Mouse (Mus musculus) embryonic facial prominence, embryonic 14.5 days (tissue): ENCODE measurements around the gene Gm28308. TPM values are rescaled to one million over a fixed set of nuclear protein-coding genes. Genes with fewer than 3 reads are reported as not detected.
A peak's percentile ranks its signal among the peaks of the same experiment; 100 is the strongest.

Experiments used
- ATAC-seq: fragments of 200-750 bp; cut with Nextera tagmentation; 2 replicates; pipeline ENCODE4 v1.8.0; 2017; ENCODE audit warnings: low read depth, moderate number of reproducible peaks, moderate TSS enrichment
- DNase-seq: peaks from one replicate; pipeline ENCODE4 v3.0.0-alpha.2; 2015; ENCODE audit warnings: low spot score
- H3K27ac ChIP-seq: fragments of 300-500 bp; sonication (generic); replicated peaks from 2 replicates; pipeline ENCODE4 v1.5.1; 2014; ENCODE audit warnings: low read depth, mild to moderate bottlenecking, low read length, moderate library complexity
- H3K27me3 ChIP-seq: fragments of 300-500 bp; sonication (generic); replicated peaks from 2 replicates; pipeline ENCODE4 v1.6.1; 2014; ENCODE audit warnings: low read length; ENCODE audit not compliant: control insufficient read depth, insufficient read depth
- H3K36me3 ChIP-seq: fragments of 300-500 bp; sonication (generic); 2 replicates; pipeline ENCODE4 v1.6.1; 2014; ENCODE audit warnings: low read length, mixed read lengths; ENCODE audit not compliant: control insufficient read depth, insufficient read depth
- H3K4me1 ChIP-seq: fragments of 300-500 bp; sonication (generic); 2 replicates; pipeline ENCODE4 v1.6.1; 2014; ENCODE audit warnings: antibody characterized with exemption, low read length; ENCODE audit not compliant: control insufficient read depth, insufficient read depth
- H3K4me2 ChIP-seq: fragments of 300-500 bp; sonication (generic); 2 replicates; pipeline ENCODE4 v1.6.1; 2014; ENCODE audit warnings: low read depth, mild to moderate bottlenecking, low read length, moderate library complexity, mixed read lengths
- H3K4me3 ChIP-seq: fragments of 300-500 bp; sonication (generic); 2 replicates; pipeline ENCODE4 v1.5.1; 2014; ENCODE audit warnings: low read depth, mild to moderate bottlenecking, low read length
- H3K9ac ChIP-seq: fragments of 300-500 bp; sonication (generic); 2 replicates; pipeline ENCODE4 v1.6.1; 2014; ENCODE audit warnings: low read depth, mild to moderate bottlenecking, low read length, moderate library complexity, mixed read lengths
- H3K9me3 ChIP-seq: fragments of 300-500 bp; sonication (generic); 2 replicates; pipeline ENCODE4 v1.6.1; 2016; ENCODE audit warnings: low read length; ENCODE audit not compliant: control insufficient read depth
- WGBS: fragments of 180-500 bp; shearing (Covaris S2); extraction: QIAGEN DNeasy Blood & Tissue Kit; methylation state at CpG from one replicate; pipeline ENCODE4 v1.1.7; 2014; 5-methylcytosine and 5-hydroxymethylcytosine counted together
- polyA plus RNA-seq: library from polyadenylated mRNA; unstranded; fragments of >200 nt; fragmentation: Nextera tagmentation; extraction: Ambion mirVana; gene quantifications from 2 replicates; pipeline ENCODE4 v1.2.1, GENCODE M21; 2014

Gm28308 gene
- polyA plus RNA-seq, 1 experiment from 2014 or later = not detected

- peak overlapping the region; percentile 99 for H3K4me2 ChIP-seq
- H3K27ac ChIP-seq = no peak overlapping the region; the same call in 1 of the 2 replicates
- no peak for ATAC-seq
- DNase-seq = no peak
- peak overlapping the region; percentile 61; the same call in 1 of the 2 replicates for H3K9ac ChIP-seq
- H3K27me3 ChIP-seq = peaks cover 98% of the 10 kb centered on the region
- H3K36me3 ChIP-seq = no peaks in the 10 kb centered on the region
- peaks cover 7% of the 10 kb centered on the region; the same call in 1 of the 2 replicates for H3K4me1 ChIP-seq
- 4% methylated on average over 12 of the region's 12 CpGs for WGBS
- H3K4me3 ChIP-seq = peak overlapping the region; percentile 62
- H3K9me3 ChIP-seq = no peaks in the 10 kb centered on the region
These were observed 53.9 kb downstream of the Gm28308 start for GRCm38 (mm10) chr6:52159164-52159761.

- under 1% methylated on average over 34 of the region's 55 CpGs for WGBS
- no peaks in the 10 kb centered on the region for H3K36me3 ChIP-seq
- H3K4me2 ChIP-seq = peak within 1 kb of the TSS; percentile 99
- peak; percentile 82 for ATAC-seq
- peak; percentile 86 for DNase-seq
- peak within 1 kb of the TSS; percentile 61 for H3K9ac ChIP-seq
- H3K4me3 ChIP-seq = peak within 1 kb of the TSS; percentile 62
- H3K27me3 ChIP-seq = peaks cover 98% of the 10 kb centered on the region
- peaks cover 7% of the 10 kb centered on the region; the same call in 1 of the 2 replicates for H3K4me1 ChIP-seq
- H3K27ac ChIP-seq = no peak within 1 kb of the TSS; the same call in 1 of the 2 replicates
- H3K9me3 ChIP-seq = no peaks in the 10 kb centered on the region
These were observed 54.7 kb downstream of the Gm28308 start, which contains the start of gene Hoxa1 for GRCm38 (mm10) chr6:52158276-52159051. Gene Hoxa1 (minus strand): TSS chr6:52158317.

- Histone ChIP-seq H3K4me3 (peak overlapping the region; percentile 62), H3K27ac (no peak overlapping the region), H3K9me3 (no peaks in the 10 kb centered on the region), H3K9ac (no peak overlapping the region), H3K36me3 (no peaks in the 10 kb centered on the region), H3K4me1 (peaks cover 7% of the 10 kb centered on the region; the same call in 1 of the 2 replicates), H3K27me3 (peaks cover 98% of the 10 kb centered on the region), H3K4me2 (peak overlapping the region; percentile 99)
- ATAC-seq (no peak), DNase-seq (no peak)
- WGBS = 1% methylated on average over 32 of the region's 32 CpGs
These were observed 55.5 kb downstream of the Gm28308 start for GRCm38 (mm10) chr6:52157466-52158275.

- no peak for DNase-seq
- Histone ChIP-seq H3K4me1 (peaks cover 7% of the 10 kb centered on the region; the same call in 1 of the 2 replicates), H3K4me3 (no peak overlapping the region)
These were observed 56.5 kb downstream of the Gm28308 start for GRCm38 (mm10) chr6:52156551-52157200.

GRCm38 (mm10) chr6:52155471-52155870 is 57.7 kb downstream of the Gm28308 start:
- DNase-seq (no peak), ATAC-seq (no peak)
- 55% methylated on average over 3 of the region's 3 CpGs for WGBS

More at GRCm38 (mm10) chr6:52156551-52157200, 56.5 kb downstream of the Gm28308 start:
- H3K27ac ChIP-seq = no peak overlapping the region
- WGBS = 5% methylated on average over 20 of the region's 20 CpGs
- no peak for ATAC-seq
- no peaks in the 10 kb centered on the region for H3K36me3 ChIP-seq
- peaks cover 99% of the 10 kb centered on the region for H3K27me3 ChIP-seq
- no peaks in the 10 kb centered on the region for H3K9me3 ChIP-seq
- H3K4me2 ChIP-seq = no peak overlapping the region
- no peak overlapping the region for H3K9ac ChIP-seq

GRCm38 (mm10) chr6:52154044-52154443 is 59.1 kb downstream of the Gm28308 start:
- peaks cover 7% of the 10 kb centered on the region; the same call in 1 of the 2 replicates for H3K4me1 ChIP-seq
- no peak overlapping the region for H3K4me3 ChIP-seq
- 21% methylated on average over 5 of the region's 5 CpGs for WGBS
- H3K4me2 ChIP-seq = no peak overlapping the region
- no peak for DNase-seq
- ATAC-seq = no peak
- H3K9ac ChIP-seq = no peak overlapping the region
- peaks cover 99% of the 10 kb centered on the region for H3K27me3 ChIP-seq
- peaks cover 6% of the 10 kb centered on the region; the same call in 1 of the 2 replicates for H3K9me3 ChIP-seq
- H3K27ac ChIP-seq = no peak overlapping the region
- no peaks in the 10 kb centered on the region for H3K36me3 ChIP-seq

More at GRCm38 (mm10) chr6:52155471-52155870, 57.7 kb downstream of the Gm28308 start:
- Histone ChIP-seq H3K36me3 (no peaks in the 10 kb centered on the region), H3K9me3 (no peaks in the 10 kb centered on the region), H3K4me2 (no peak overlapping the region), H3K27ac (no peak overlapping the region), H3K4me3 (no peak overlapping the region), H3K9ac (no peak overlapping the region), H3K27me3 (peaks cover 99% of the 10 kb centered on the region), H3K4me1 (peaks cover 7% of the 10 kb centered on the region; the same call in 1 of the 2 replicates)

GRCm38 (mm10) chr6:52153270-52153669 is 59.9 kb downstream of the Gm28308 start:
- peaks cover 6% of the 10 kb centered on the region; the same call in 1 of the 2 replicates for H3K9me3 ChIP-seq
- H3K4me3 ChIP-seq = no peak overlapping the region
- no peak overlapping the region for H3K4me2 ChIP-seq
- no peaks in the 10 kb centered on the region for H3K36me3 ChIP-seq
- ATAC-seq (no peak), DNase-seq (no peak)
- no peak overlapping the region for H3K27ac ChIP-seq
- peaks cover under 1% of the 10 kb centered on the region; the same call in 1 of the 2 replicates for H3K4me1 ChIP-seq
- peaks cover 94% of the 10 kb centered on the region for H3K27me3 ChIP-seq
- no peak overlapping the region for H3K9ac ChIP-seq
- 9% methylated on average over 6 of the region's 6 CpGs for WGBS
